Mouse (Mus musculus) right cerebral cortex, postnatal 10 days (tissue): ENCODE results near the gene Cpne7.

ENCODE experiments used
- DNase-seq, 2 experiments: peaks; one replicate each; pipeline ENCODE4 v3.0.0; 2021; ENCODE audit warnings: low spot score in 2 of 2

Cpne7 gene

DNA sequence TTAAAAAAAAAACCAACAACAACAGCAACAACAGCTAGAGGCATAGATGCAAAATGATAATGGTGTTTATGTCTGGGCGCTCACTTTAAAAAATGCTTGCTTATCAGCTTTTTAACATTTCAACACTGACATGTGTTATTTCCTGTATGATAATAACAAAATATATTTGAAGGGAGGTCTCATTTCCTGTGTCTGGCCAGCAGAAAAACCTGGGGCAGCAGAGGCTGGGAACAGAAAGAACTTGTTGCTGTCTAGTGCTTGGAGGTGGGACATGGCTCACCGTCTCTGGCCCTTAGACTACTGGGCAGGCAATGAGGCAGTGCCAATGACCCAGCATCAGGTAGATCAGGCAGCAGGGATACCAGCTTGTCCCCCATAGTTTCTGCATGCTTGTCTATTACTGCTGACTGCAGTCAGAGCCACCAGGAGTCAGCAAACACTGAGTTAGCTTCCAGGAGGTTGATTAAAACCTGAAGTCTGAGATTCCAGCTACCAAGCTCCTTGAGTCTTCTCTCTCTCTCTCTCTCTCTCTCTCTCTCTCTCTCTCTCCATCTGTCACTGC is 3.2 kb upstream of the Cpne7 start:
- DNase-seq: no peak

DNA sequence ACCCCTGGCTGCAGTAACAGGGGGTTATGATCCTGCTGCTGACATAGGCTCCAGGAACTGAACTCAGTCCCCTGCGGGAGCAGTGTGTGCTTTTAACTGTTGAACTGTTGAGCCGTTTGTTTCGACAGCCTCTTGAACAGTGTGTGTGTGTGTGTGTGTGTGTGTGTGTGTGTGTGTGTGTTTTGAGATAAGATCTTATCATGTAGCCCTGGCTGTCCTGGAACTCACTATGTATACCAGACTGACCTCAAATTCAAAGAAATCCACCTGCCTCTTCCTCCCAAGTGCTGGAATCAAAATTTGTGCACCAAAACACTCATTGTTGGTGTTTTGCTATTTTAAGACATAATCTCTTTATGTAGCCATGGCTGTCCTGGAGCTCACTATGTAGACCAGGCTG is 2.5 kb upstream of the Cpne7 start:
- DNase-seq: no peak

- no peak for DNase-seq
Measured at GRCm38 (mm10) chr8:123117744-123118143, 570 bp downstream of the Cpne7 start.

DNA sequence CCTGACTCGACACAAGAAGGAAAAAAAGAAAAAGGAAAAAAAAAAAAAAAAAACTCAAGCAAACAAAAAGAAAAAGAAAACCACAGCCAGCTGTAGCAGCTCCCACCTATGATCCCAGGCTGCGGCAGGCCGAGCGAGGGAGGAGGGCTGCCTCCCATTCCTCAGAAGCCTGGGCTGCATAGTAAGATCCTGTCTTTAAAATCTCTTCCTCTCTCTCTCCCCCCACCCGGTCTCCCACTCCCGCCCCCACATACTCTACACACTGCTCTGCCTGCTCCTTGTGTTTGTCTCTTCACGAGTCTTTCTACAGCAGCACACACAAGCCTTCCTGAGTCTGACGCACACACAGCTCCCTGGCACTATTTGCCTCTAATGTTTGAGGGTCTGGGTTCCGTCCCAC is 4.9 kb downstream of the Cpne7 start:
- peak in 1 of 2 experiments; percentile 37 for DNase-seq

DNA sequence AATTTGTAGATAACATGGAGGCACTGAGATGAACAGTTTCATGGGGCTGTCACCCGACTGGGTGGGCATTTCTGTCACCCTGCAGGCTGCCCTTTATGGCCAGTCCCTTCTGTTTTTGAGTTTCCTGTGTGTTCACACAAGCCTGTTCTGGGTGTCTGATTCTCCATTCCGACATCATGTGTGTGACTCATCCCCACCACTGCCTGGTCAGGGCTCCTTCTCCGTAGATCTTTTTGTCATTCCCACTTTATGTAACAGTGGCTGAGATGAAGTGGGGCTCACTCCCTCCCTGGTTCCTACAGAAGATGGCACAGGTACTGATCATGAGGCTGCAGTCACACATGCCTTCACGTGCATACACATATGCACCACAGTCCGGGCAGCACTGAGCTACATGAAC is 5.5 kb downstream of the Cpne7 start:
- no peak for DNase-seq

DNA sequence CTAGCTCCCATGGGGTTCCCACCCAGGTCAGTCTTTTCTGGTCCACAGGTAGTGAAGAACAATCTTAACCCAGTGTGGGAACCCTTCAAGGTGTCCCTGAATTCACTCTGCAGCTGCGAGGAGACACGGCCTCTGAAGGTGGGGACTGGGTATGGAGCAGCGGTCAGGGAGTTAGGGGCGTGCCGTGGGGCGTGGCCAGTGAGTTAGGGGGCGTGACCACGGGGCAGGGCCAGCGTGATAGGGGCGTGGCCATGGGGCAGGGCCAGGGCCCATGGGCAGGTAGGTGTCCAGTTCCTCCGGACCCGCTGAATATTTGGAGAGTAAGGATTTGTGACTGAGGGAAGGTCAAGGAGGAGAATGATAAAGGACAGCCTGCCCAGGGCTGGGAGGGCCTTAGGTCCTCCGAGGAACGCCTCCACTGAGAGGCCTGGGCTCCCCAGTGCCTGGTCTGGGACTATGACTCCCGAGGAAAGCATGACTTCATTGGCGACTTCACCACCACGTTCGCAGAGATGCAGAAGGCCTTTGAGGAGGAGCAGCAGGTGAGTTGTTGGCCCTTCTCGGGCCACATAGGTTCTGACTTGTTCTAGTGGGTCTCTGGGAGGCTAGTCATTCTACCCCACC is 9.1 kb downstream of the Cpne7 start:
- no peak for DNase-seq

- DNase-seq: no peak
Measured at GRCm38 (mm10) chr8:123131041-123131440, 13.9 kb downstream of the Cpne7 start.

- no peak for DNase-seq
Measured at GRCm38 (mm10) chr8:123132953-123133352, 15.8 kb downstream of the Cpne7 start.

DNA sequence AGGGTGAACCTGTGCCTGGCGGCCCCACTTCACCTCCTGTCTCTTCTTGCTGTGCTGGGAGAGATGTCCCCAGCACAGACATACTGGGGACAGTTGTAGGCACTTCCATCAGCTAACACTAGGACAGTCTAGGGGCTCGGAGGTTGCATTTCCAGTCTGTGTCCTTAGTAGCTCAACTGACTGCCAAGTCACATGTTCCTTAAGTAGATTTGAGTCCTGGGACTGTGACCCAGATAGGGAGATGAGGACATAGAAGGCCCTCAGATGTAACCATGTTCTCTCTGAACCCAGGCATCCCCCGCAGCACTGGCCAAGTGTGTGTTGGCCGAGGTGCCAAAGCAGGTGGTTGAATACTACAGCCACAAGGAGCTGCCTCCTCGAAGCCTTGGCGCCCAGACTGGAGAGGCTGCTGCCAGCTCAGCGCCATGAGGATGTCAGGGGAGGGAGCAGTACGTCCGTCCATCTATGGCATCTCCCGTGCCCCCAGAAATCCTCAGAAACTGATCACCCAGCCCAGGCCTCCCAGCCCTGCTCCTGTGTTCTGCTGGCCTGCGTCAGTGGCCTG is 17.1 kb downstream of the Cpne7 start:
- no peak for DNase-seq

- peak in 1 of 2 experiments; percentile 63 for DNase-seq
Measured at GRCm38 (mm10) chr8:123135406-123135805, 18.2 kb downstream of the Cpne7 start.

DNA sequence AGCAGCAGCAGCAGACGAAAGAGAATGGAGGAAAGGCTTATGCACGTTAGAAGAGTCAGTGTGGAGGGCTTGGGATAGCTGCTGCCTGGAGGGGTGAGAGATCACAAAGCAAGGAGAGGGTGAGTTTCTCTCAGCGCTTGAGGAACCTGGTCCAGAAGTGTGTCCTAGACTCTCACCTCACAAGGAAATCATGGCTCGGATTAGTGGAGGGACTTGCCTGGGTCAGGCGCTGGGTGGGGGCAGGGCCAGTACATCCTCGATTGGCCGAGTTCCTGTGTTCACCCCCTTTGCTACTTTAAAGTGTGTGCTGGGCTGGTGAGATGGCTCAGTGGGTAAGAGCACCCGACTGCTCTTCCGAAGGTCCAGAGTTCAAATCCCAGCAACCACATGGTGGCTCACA is 18.6 kb downstream of the Cpne7 start:
- no peak for DNase-seq

- no peak for DNase-seq
Measured at GRCm38 (mm10) chr8:123136287-123136686, 19.1 kb downstream of the Cpne7 start.

GRCm38 (mm10) chr8:123137645-123138077 is 20.5 kb downstream of the Cpne7 start:
- DNase-seq: peak; percentile 60 to 73

GRCm38 (mm10) chr8:123138741-123139140 is 21.6 kb downstream of the Cpne7 start:
- DNase-seq: no peak

- peak; percentile 77 to 84 for DNase-seq
Measured at GRCm38 (mm10) chr8:123141741-123142462, 24.7 kb downstream of the Cpne7 start.

- DNase-seq: no peak
Measured at GRCm38 (mm10) chr8:123145279-123145678, 28.1 kb downstream of the Cpne7 start.

DNA sequence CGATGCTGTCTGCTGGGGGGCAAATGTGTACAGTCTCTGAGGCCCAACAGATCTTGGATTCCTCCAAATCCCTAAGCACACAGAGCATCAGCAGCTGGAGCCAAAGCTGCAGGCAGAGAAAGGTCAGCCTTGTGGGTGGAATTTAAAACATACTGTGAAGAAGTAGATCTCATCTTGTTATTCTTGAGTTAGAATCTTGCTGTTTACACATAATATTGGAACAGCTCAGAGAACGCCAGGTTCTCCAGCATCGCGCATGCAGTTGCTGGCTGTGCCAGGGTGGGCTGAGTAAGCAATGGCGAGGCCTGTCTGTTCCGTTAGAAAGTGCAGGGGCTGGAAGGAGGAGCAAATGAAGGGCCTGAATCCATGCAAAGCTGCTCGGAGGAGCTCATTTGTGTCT is 29.2 kb downstream of the Cpne7 start:
- no peak for DNase-seq

GRCm38 (mm10) chr8:123150737-123151171 is 33.6 kb downstream of the Cpne7 start:
- DNase-seq: no peak

DNA sequence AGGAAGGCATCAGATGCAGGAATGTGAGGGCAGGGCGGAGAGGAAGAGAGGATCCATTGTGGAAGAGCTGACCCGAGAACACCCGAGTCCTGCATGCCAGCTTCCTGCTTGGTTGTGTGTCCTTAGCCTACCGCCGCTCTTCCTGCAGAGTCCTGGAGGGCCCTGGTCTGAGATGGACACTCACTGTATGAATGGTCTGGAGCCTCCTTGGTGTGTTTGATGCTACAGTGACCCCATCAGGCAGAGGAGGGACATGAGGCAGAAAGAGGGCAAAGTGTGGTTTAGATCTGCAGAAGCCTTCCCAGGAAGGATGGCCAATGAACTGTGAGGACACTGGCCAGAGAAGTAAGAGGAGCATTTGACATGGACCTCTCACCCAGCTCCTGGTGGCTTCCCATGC is 38.0 kb downstream of the Cpne7 start:
- DNase-seq: no peak

DNA sequence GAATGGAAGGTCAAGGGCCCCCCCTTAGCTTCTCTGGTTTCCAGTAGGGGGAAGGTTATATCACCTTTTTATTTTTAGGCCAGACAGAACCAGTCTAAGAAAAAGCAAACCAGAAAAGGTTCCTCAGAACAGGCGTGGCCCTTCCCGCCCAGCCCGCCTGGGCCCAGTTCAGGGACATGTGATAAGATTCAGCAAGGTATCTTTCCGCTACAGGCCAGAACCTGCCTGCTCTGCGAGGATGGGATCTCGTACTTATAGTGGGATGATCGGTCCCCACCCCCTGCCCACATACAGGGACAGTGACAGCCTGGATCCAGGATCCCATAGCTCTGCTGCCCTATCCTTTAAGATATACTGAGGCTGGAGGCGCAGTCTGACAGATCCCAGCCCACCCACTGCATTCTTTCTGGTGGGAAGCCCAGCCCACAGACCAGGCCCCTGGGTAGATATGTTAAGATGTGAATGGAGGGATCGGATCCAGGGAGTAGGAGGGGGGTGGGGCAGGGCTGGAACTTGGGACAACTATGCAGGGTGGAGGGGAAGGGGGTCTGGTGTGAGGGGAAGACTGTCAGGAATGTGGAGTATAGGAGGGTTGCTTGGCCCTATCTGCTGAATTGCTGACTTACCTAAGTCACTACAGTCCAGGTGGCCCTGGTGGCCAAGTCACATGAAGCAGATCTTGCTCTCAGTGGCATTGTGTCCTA is 39.0 kb downstream of the Cpne7 start:
- DNase-seq: no peak

DNA sequence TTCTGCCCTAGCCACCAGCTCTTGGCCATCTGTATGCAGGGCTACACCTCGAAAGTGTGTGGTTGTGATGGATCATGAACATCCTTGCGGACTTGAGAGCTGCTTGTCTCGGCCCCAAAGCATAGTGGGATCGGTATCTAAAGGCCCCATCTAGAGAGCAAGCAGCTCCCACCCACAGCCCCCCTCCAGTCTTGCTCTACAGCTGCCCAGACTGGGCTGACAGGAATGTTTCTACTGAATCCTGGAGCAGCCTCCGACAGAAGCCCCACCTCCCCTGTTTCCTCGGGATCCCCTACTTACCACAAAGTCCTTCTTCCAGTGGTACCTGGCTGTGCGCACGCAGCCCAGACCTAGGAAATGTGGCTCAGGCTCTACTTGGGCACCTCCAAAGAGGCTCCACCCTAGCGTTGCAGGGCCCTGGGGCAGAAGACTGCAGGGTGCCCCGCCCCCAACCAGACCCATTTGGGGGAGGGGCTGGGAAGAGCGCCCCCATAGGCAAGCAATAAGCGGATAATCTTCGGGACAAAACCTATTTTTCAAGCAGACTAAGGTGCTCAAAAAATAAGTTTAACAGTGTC is 40.8 kb downstream of the Cpne7 start, which contains the start of gene Sult5a1:
Gene Sult5a1, minus strand, starts transcription at position 428 of the 578 bp plus-strand sequence.
- no peak for DNase-seq

DNA sequence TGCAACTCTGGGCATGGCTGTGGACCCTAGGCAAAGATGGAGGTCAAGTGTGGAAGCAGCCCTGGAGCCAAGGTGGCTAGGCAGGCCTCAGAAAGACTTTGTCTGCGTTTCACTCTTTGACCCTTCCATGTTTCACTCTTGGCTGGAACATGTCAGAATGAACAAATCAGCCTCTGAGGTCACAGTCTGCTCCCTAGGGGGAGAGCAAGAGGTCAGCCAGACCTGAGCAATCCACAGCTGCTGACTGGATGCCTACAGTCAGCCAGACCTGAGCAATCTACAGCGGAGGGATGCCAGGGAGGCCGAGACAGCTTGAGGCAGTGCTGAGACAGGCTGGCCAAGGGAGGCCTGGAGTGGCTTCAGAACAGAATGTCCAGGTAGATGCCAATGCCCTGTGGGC is 64.2 kb downstream of the Cpne7 start:
- DNase-seq: no peak
